Mouse (Mus musculus) testis, postnatal 14 days (tissue): Measurements from ENCODE around the gene Btaf1.
"Not testable (repeated sequence)": the region's sequence is repeated elsewhere in the genome, so short reads cannot be mapped to it uniquely, and the experiment has no call there.

ENCODE experiments used
- DNase-seq: peaks from one replicate; pipeline ENCODE4 v3.0.0; 2021; ENCODE audit warnings: low spot score

The Btaf1 gene

GRCm38 (mm10) chr19:36922015-36922414 lies 3.9 kb upstream of the Btaf1 start:
- DNase-seq = no peak

DNA sequence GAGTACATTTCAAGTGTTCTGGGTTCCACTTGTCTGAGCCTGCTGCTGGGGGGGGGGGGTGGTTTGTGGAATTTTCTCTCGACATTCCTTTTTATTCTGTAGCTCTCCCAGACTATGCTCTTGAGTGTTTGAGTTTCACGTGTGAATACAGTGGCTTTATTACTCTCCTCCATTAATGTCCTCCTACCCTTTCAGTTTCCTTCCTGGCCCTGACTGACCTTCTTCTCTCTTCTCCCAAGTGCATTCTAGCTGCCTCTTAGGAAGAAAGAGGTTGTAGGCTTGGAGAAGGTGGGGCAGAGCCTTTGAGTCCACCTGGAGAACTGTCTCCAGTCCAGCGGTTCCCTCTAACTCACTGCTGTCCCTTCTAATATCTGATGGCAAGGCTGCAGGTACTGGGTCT lies 2.9 kb upstream of the Btaf1 start:
- DNase-seq = no peak

- no peak for DNase-seq
Observed at GRCm38 (mm10) chr19:36926553-36927236, 816 bp downstream of the Btaf1 start.

- no peak for DNase-seq
Observed at GRCm38 (mm10) chr19:36927800-36928361, 2.0 kb downstream of the Btaf1 start.

- DNase-seq = no peak
Observed at GRCm38 (mm10) chr19:36929816-36930215, 3.9 kb downstream of the Btaf1 start.

- no peak for DNase-seq
Observed at GRCm38 (mm10) chr19:36932097-36932496, 6.2 kb downstream of the Btaf1 start.

GRCm38 (mm10) chr19:36932613-36933012 lies 6.7 kb downstream of the Btaf1 start:
- peak; percentile 72 for DNase-seq

GRCm38 (mm10) chr19:36936285-36936684 lies 10.4 kb downstream of the Btaf1 start:
- DNase-seq = no peak

- DNase-seq = no peak
Observed at GRCm38 (mm10) chr19:36938008-36938407, 12.1 kb downstream of the Btaf1 start.

- DNase-seq = no peak
Observed at GRCm38 (mm10) chr19:36940064-36940463, 14.2 kb downstream of the Btaf1 start.

GRCm38 (mm10) chr19:36953637-36954206 lies 27.8 kb downstream of the Btaf1 start:
- no peak for DNase-seq

DNA sequence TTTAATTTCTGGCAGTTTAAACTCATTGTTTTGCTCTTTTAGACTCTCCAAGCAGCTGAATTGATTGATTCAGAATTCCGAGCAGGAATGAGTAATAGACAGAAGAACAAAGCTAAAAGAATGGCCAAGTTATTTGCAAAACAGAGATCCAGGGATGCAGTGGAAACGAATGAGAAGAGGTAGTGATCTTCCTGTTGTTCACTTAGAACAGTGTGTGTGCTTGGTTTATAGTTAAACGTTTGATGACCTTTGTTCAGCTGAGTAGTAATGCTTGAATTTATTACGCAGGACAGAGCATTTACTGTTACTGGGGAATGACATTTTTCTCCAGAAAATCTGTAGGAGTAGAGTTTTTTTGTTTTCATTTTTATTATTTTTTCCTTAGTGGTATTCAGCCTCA lies 32.5 kb downstream of the Btaf1 start:
- DNase-seq = no peak

GRCm38 (mm10) chr19:36961320-36961719 lies 35.4 kb downstream of the Btaf1 start:
- no peak for DNase-seq

DNA sequence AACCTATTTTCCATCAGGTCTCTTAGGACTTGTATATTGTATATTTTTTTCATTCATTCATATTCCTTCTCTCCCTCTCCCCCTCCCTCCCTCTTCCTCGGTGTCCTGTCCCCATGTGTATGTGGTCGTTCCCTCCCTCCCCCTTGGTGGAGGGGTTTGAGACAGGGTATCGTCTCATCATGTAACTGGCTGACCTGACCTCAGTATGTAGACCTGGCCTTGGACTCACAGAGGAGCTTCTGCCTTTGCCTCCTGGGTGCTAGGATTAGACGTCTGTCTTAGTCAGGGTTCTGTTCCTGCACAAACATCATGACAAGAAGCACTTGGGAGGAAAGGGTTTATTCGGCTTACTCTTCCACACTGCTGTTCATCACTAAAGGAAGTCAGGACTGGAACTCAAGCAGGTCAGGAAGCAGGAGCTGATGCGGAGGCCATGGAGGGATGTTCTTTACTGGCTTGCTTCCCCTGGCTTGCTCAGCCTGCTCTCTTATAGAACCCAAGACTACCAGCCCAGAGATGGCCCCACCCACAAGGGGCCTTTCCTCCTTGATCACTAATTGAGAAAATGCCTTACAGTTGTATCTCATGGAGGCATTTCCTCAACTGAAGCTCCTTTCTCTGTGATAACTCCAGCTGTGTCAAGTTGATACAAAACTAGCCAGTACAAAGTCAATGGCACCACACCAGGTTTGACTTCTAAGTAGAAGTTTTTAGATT lies 36.8 kb downstream of the Btaf1 start:
- DNase-seq = not testable (repeated sequence)

DNA sequence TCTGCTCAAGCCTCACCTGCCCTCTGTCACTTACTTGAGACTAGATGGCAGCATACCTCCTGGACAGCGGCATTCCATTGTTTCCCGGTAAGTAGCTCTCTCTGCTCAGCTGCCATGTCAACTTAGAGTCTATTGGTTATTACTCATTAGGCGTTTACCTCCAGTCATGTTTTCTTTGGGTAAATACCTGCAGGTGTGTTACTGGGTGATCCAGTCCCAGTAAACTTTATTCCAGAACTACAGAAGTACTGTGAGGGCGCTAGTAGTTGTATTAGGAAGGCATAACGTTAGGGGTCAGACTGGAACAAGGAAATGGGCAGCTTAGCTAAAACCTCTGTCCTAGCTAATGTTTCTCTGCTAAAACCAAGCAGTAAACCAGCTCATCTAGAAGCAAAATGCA lies 78.7 kb downstream of the Btaf1 start:
- DNase-seq = no peak

GRCm38 (mm10) chr19:37009878-37010281 lies 84.0 kb downstream of the Btaf1 start:
- no peak for DNase-seq

- DNase-seq = no peak
Observed at GRCm38 (mm10) chr19:37013461-37013860, 87.6 kb downstream of the Btaf1 start.

DNA sequence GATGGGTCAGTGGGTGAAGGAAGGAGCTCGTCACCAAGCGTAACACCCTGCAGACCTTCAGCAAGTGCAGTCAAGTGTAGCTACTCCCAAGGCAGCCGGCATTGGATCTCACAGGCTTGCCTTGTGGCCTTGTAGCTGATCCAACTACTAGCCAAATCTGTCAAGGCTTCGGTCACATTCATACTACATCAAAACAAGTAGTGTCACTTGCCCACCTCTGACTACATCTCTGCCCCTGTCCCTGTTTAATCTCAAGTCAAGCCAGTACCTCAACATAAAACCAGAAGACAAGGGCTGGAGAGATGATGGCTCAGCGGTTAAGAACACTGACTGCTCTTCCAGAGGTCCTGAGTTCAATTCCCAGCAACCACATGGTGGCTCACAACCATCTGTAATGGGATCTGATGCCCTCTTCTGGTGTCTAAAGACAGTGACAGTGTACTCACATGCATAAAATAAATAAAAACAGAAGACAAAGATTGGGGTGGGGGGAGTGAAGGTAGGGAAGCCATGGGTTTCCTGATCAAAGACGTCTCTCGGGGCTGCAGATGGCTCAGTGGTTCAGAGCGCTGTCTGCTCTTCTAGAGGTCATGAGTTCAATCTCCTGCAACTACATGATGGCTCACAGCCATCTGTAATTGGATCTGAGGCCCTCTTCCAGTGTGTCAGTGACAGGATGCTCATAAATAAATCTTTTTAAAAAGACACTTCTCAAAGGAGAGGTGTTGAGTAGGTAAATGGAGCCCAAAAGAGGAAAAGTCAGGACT lies 88.5 kb downstream of the Btaf1 start:
- no peak for DNase-seq

GRCm38 (mm10) chr19:37016890-37017289 lies 91.0 kb downstream of the Btaf1 start:
- DNase-seq = no peak

DNA sequence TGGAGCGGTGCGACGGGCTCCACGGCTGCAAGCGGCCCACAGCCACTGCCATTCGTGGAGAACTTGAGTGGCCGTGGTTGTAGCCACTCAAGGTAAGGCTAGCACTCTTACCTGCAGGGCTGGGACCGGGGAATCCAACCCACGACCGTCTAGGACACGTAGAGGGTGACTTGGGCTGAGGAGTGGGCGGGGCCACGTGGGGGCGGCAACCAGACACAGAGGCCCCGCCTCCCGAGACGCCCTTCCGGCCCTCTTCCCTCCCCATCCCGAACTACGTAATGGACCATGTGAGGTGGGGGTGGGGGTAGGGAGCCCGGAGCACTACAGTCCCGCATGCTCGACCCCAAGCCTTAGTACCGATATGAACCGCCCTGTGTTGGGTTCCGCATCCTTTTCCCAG lies 92.5 kb downstream of the Btaf1 start:
- peak; percentile 85 for DNase-seq

GRCm38 (mm10) chr19:37018931-37019330 lies 93.1 kb downstream of the Btaf1 start:
- no peak for DNase-seq

DNA sequence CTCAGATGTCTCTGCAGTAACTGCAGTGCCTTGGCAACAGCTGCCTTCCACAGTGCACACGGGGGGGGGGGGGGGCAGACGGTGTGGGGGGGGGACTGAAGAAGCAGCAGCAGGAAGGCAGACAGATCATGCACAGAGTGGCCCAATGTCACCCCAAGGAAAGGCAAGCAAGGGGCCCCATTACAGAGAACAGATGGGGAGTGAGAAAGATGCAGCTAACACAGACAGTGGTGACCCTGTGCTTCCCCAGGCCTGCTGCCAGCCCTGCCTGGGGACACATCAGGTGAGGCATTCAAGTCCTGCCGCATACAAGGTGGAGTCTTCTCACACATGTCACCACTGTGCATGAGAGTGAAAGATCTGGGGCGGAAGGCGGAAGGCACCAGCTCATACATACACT lies 94.7 kb downstream of the Btaf1 start:
- DNase-seq = no peak
